Mouse (Mus musculus) C2C12 (cell line): ENCODE measurements around the gene Ecel1. TPM values are rescaled to one million over a fixed set of nuclear protein-coding genes. Genes with fewer than 3 reads are reported as not detected.

Source experiments
- H3K27me3 ChIP-seq: one replicate; pipeline ENCODE4 v1.6.1; 2011; ENCODE audit not compliant: control insufficient read depth, insufficient read depth, insufficient read length
- H3K36me3 ChIP-seq: one replicate; pipeline ENCODE4 v1.6.1; 2011; ENCODE audit not compliant: control insufficient read depth, insufficient read depth
- H3K4me3 ChIP-seq: one replicate; pipeline ENCODE4 v1.5.1; 2011; ENCODE audit warnings: mild to moderate bottlenecking, control low read depth; ENCODE audit not compliant: poor library complexity, insufficient read depth, severe bottlenecking
- H3K79me2 ChIP-seq: one replicate; pipeline ENCODE4 v1.6.1; 2011; ENCODE audit not compliant: control insufficient read depth, insufficient read depth
- H3K79me3 ChIP-seq: one replicate; pipeline ENCODE4 v1.6.1; 2011; ENCODE audit warnings: low read depth, control low read depth
- H3ac ChIP-seq: one replicate; pipeline ENCODE3; 2011; ENCODE audit warnings: low read depth; ENCODE audit not compliant: control insufficient read depth, insufficient read length
- CEBPB ChIP-seq: IDR thresholded peaks from one replicate; pipeline ENCODE4 v1.6.1; 2011; ENCODE audit warnings: low read depth, mild to moderate bottlenecking, control low read depth, moderate library complexity
- CTCF ChIP-seq: IDR thresholded peaks from one replicate; pipeline ENCODE4 v1.5.1; 2011; ENCODE audit not compliant: control insufficient read depth, insufficient read depth, insufficient read length
- FOSL1 ChIP-seq: IDR thresholded peaks from one replicate; pipeline ENCODE4 v1.8.0; 2011; ENCODE audit warnings: mild to moderate bottlenecking, low read length; ENCODE audit not compliant: poor library complexity, insufficient read depth, severe bottlenecking
- MAX ChIP-seq: IDR thresholded peaks from one replicate; pipeline ENCODE4 v1.6.1; 2011; ENCODE audit warnings: mild to moderate bottlenecking, control low read depth
- MYOD1 ChIP-seq: IDR thresholded peaks from one replicate; pipeline ENCODE4 v1.6.1; 2011; ENCODE audit warnings: low read depth; ENCODE audit not compliant: control insufficient read depth, insufficient read length
- MYOG ChIP-seq: IDR thresholded peaks from one replicate; pipeline ENCODE4 v1.6.1; 2011; ENCODE audit not compliant: control insufficient read depth, insufficient read length; ENCODE audit errors: extremely low read depth
- USF1 ChIP-seq: IDR thresholded peaks from one replicate; pipeline ENCODE4 v1.6.1; 2011; ENCODE audit warnings: low read depth, mild to moderate bottlenecking, control low read depth, moderate library complexity
- polyA plus RNA-seq: library from polyadenylated mRNA; unstranded; fragments of >200 nt; fragmentation: generic; extraction: Trizol; gene quantifications from one replicate; pipeline ENCODE4 v1.2.1, GENCODE M21; 2012; ENCODE audit warnings: missing spikeins

Gene Ecel1
- polyA plus RNA-seq, 1 experiment, result 0.07 TPM

DNA sequence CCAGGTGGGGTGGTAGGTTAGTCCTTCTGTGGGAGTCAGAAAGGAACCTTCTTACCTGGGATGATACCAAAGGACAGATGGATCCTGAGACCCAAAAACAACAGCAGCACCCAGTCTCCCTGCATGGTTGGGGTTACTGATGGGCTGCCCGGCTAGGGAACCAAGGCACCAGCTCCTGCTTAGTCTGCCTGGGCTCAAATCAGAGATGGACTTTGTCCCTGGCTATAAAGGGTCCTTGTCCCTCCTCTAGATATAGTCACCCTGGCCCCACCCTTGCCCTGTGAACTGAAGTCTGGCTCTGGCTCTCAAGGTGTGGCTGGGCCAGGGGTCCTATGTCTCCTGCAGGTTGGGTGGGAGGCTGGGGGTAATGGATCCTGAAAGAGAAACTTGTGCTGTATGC, 54.9 kb downstream of the Ecel1 start, which contains the start of gene Alpi:
Alpi (minus strand) TSS at position 196 of the 400 bp plus-strand sequence.
- Histone ChIP-seq H3K79me3 (no peaks in the 10 kb centered on the region), H3K36me3 (no peaks in the 10 kb centered on the region), H3K79me2 (no peaks in the 10 kb centered on the region), H3ac (no peak within 1 kb of the TSS), H3K27me3 (peaks cover 3% of the 10 kb centered on the region), H3K4me3 (no peak within 1 kb of the TSS)
- no peak for TF ChIP-seq MYOD1
- no peak for TF ChIP-seq MAX
- TF ChIP-seq USF1, result no peak
- no peak for TF ChIP-seq CTCF
- TF ChIP-seq MYOG, result no peak
- TF ChIP-seq FOSL1, result no peak
- no peak for TF ChIP-seq CEBPB

DNA sequence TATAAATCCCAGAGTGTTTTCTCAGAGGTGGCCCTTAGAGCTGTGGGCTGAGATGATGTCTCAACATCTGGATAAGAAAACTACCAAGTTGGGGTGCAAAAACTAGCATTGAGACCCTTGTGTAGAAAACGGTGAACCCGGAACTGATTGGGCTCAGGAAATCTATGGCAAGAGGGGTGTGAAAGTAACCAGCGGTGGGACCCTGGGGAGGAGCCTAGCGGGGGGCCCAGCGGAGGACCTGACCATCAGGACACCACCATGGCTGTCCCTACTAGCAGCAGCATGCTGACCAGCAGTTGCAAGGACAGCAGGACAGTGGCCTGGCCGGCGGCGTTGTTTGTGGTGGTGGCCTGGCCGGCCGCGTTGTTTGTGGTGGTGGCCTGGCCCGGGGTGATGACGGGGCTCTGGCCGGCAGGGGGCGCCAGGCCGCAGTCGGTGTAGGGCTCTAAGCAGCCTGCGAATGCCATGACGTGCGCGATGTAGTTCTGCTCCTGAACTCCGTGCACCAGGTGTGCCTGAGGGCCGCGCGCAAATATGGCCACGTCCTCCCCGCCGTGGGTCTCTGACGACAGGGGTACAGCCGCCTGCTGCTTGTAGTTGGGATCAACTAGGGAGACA, 57.9 kb downstream of the Ecel1 start:
- peaks cover 7% of the 10 kb centered on the region for H3K27me3 ChIP-seq
- H3K79me3 ChIP-seq, result no peaks in the 10 kb centered on the region
- no peak overlapping the region for H3K4me3 ChIP-seq
- no peaks in the 10 kb centered on the region for H3K79me2 ChIP-seq
- H3ac ChIP-seq, result no peak overlapping the region
- H3K36me3 ChIP-seq, result no peaks in the 10 kb centered on the region
- no peak for TF ChIP-seq MAX
- TF ChIP-seq CTCF, result peak; percentile 88

Other genes starting within 250 kb of the Ecel1 start
- not detected for gene Alppl2, start 66.6 kb downstream of the Ecel1 start, polyA plus RNA-seq
- not detected for gene Alpi, start 54.9 kb downstream of the Ecel1 start, polyA plus RNA-seq
- not detected for gene Akp3, start 31.5 kb downstream of the Ecel1 start, polyA plus RNA-seq
- 0.07 TPM for gene Prss56, start 26.8 kb upstream of the Ecel1 start, polyA plus RNA-seq
- 7.4 TPM for gene Chrnd, start 34.1 kb upstream of the Ecel1 start, polyA plus RNA-seq
- gene Chrng, start 48.1 kb upstream of the Ecel1 start, polyA plus RNA-seq, result 3.5 TPM
- 159 TPM for gene Eif4e2, start 57.4 kb upstream of the Ecel1 start, polyA plus RNA-seq
- 0.25 TPM for gene Efhd1, start 107.8 kb upstream of the Ecel1 start, polyA plus RNA-seq
- gene Gigyf2, start 170.5 kb upstream of the Ecel1 start, polyA plus RNA-seq, result 14.4 TPM
- 0.13 TPM for gene Kcnj13, start 238.2 kb upstream of the Ecel1 start, polyA plus RNA-seq